Mouse (Mus musculus): ENCODE measurements around the gene Gm4969. TPM values are rescaled to one million over a fixed set of nuclear protein-coding genes. Genes with fewer than 3 reads are reported as not detected.
A peak's percentile ranks its signal among the peaks of the same experiment; 100 is the strongest.

Gm4969 gene
- polyA plus RNA-seq, 1 experiment, result 0.80 TPM

GRCm38 (mm10) chr7:19131324-19131848, 13.2 kb upstream of the Gm4969 start:
- Histone ChIP-seq H3K4me1 (ENCODE audit: control insufficient read depth, insufficient read depth, low read length) (peaks cover 3% of the 10 kb centered on the region), H3K4me3 (replicated peaks; ENCODE audit: insufficient read depth, low read depth, low read length) (peak overlapping the region; percentile 47), H3K27ac (ENCODE audit: insufficient read depth, low read length) (no peak overlapping the region), H3K27me3 (ENCODE audit: control insufficient read depth, insufficient read depth, low read length) (no peaks in the 10 kb centered on the region)
- under 1% methylated on average over 39 of the region's 39 CpGs for WGBS
- peak; percentile 94 to 99 for DNase-seq
- TF ChIP-seq CTCF (IDR thresholded peaks at IDR 0.05; ENCODE audit: borderline replicate concordance, insufficient read depth, low read depth, low read length) (peak; percentile 62; the same call in 1 of the 2 replicates), POLR2A (IDR thresholded peaks at IDR 0.05; ENCODE audit: borderline replicate concordance, insufficient read depth, low read length) (peak; percentile 4; the same call in 1 of the 2 replicates)

DNA sequence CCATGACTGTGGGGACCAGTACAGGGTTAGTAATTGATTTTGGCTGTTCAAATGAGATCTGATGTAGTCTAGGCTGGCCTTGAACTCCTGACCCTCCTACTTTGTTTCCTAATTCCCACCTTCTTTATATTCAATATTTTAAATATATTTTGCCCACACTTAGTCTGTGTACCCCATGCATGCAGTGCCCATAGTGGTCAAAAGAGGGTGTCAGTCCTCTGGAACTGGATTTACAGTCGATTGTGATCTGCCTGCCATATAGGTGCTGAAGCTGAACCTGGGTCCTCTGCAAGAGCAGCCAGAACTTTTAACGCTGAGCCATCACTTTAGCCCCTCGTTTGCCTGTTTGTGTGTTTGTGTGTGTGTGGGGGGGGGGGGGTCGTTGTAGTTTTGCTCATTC, 12.5 kb upstream of the Gm4969 start:
- H3K4me3 ChIP-seq (replicated peaks; ENCODE audit: insufficient read depth, low read depth, low read length), result peak overlapping the region; percentile 24
- no peaks in the 10 kb centered on the region; the same call in 1 of the 2 replicates for H3K4me1 ChIP-seq (ENCODE audit: control insufficient read depth, insufficient read depth, low read length)
- no peak for DNase-seq
- H3K27ac ChIP-seq (ENCODE audit: insufficient read depth, low read length), result no peak overlapping the region; the same call in 1 of the 2 replicates
- H3K27me3 ChIP-seq (ENCODE audit: control insufficient read depth, insufficient read depth, low read length), result no peaks in the 10 kb centered on the region
- TF ChIP-seq CTCF (IDR thresholded peaks at IDR 0.05; ENCODE audit: borderline replicate concordance, insufficient read depth, low read depth, low read length) (no peak; the same call in 1 of the 2 replicates), POLR2A (IDR thresholded peaks at IDR 0.05; ENCODE audit: borderline replicate concordance, insufficient read depth, low read length) (no peak)
- WGBS, result 25% methylated on average over 4 of the region's 4 CpGs

- H3K27ac ChIP-seq (ENCODE audit: insufficient read depth, low read length), result no peak overlapping the region
- no peaks in the 10 kb centered on the region for H3K27me3 ChIP-seq (ENCODE audit: control insufficient read depth, insufficient read depth, low read length)
- TF ChIP-seq CTCF (IDR thresholded peaks at IDR 0.05; ENCODE audit: borderline replicate concordance, insufficient read depth, low read depth, low read length) (no peak), POLR2A (IDR thresholded peaks at IDR 0.05; ENCODE audit: borderline replicate concordance, insufficient read depth, low read length) (no peak)
- DNase-seq, result no peak
- no peaks in the 10 kb centered on the region for H3K4me1 ChIP-seq (ENCODE audit: control insufficient read depth, insufficient read depth, low read length)
- no peak overlapping the region for H3K4me3 ChIP-seq (replicated peaks; ENCODE audit: insufficient read depth, low read depth, low read length)
- WGBS, result 91% methylated on average over 5 of the region's 5 CpGs
Measured at GRCm38 (mm10) chr7:19129396-19129795, 11.2 kb upstream of the Gm4969 start.

GRCm38 (mm10) chr7:19127744-19128143, 9.6 kb upstream of the Gm4969 start:
- DNase-seq, result no peak
- H3K4me3 ChIP-seq (replicated peaks; ENCODE audit: insufficient read depth, low read depth, low read length), result no peak overlapping the region
- H3K4me1 ChIP-seq (ENCODE audit: control insufficient read depth, insufficient read depth, low read length), result no peaks in the 10 kb centered on the region
- TF ChIP-seq POLR2A (IDR thresholded peaks at IDR 0.05; ENCODE audit: borderline replicate concordance, insufficient read depth, low read length) (no peak), CTCF (IDR thresholded peaks at IDR 0.05; ENCODE audit: borderline replicate concordance, insufficient read depth, low read depth, low read length) (no peak)
- no peak overlapping the region for H3K27ac ChIP-seq (ENCODE audit: insufficient read depth, low read length)
- no peaks in the 10 kb centered on the region for H3K27me3 ChIP-seq (ENCODE audit: control insufficient read depth, insufficient read depth, low read length)
- 69% methylated on average over 5 of the region's 5 CpGs for WGBS

GRCm38 (mm10) chr7:19124713-19125112, 6.5 kb upstream of the Gm4969 start:
- WGBS, result 44% methylated on average over 6 of the region's 6 CpGs

DNA sequence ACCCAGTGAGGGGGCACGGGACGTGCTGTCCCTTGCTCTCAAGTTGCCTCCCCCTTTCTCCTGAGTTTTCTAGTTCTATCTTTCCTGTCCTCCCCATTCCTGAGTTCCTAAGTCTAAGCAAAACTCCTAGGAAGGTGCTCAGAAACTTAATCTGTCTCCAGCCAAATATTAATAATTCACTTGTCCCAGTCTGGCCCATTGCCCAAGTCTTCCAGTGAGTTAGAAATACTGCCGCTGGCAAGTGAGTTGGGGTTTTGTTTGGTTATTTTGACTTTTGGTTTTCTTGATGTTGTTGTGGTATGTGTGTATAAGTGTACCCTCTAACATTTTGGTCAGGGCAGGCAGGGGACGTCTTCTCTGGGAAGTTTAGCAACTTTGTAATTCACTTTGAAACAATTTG, 3.5 kb upstream of the Gm4969 start:
- no peak for TF ChIP-seq POLR2A (IDR thresholded peaks at IDR 0.05; ENCODE audit: borderline replicate concordance, insufficient read depth, low read length)
- no peak for TF ChIP-seq CTCF (IDR thresholded peaks at IDR 0.05; ENCODE audit: borderline replicate concordance, insufficient read depth, low read depth, low read length)
- H3K4me1 ChIP-seq (ENCODE audit: control insufficient read depth, insufficient read depth, low read length), result peaks cover 4% of the 10 kb centered on the region; the same call in 1 of the 2 replicates
- WGBS, result 71% methylated on average over 4 of the region's 4 CpGs
- H3K4me3 ChIP-seq (replicated peaks; ENCODE audit: insufficient read depth, low read depth, low read length), result no peak overlapping the region
- no peaks in the 10 kb centered on the region for H3K27me3 ChIP-seq (ENCODE audit: control insufficient read depth, insufficient read depth, low read length)
- DNase-seq, result no peak
- no peak overlapping the region for H3K27ac ChIP-seq (ENCODE audit: insufficient read depth, low read length)

More at GRCm38 (mm10) chr7:19124713-19125112, 6.5 kb upstream of the Gm4969 start:
- no peak for DNase-seq
- Histone ChIP-seq H3K27ac (ENCODE audit: insufficient read depth, low read length) (no peak overlapping the region), H3K27me3 (ENCODE audit: control insufficient read depth, insufficient read depth, low read length) (no peaks in the 10 kb centered on the region), H3K4me1 (ENCODE audit: control insufficient read depth, insufficient read depth, low read length) (no peaks in the 10 kb centered on the region), H3K4me3 (replicated peaks; ENCODE audit: insufficient read depth, low read depth, low read length) (no peak overlapping the region)
- no peak for TF ChIP-seq CTCF (IDR thresholded peaks at IDR 0.05; ENCODE audit: borderline replicate concordance, insufficient read depth, low read depth, low read length)
- TF ChIP-seq POLR2A (IDR thresholded peaks at IDR 0.05; ENCODE audit: borderline replicate concordance, insufficient read depth, low read length), result no peak

DNA sequence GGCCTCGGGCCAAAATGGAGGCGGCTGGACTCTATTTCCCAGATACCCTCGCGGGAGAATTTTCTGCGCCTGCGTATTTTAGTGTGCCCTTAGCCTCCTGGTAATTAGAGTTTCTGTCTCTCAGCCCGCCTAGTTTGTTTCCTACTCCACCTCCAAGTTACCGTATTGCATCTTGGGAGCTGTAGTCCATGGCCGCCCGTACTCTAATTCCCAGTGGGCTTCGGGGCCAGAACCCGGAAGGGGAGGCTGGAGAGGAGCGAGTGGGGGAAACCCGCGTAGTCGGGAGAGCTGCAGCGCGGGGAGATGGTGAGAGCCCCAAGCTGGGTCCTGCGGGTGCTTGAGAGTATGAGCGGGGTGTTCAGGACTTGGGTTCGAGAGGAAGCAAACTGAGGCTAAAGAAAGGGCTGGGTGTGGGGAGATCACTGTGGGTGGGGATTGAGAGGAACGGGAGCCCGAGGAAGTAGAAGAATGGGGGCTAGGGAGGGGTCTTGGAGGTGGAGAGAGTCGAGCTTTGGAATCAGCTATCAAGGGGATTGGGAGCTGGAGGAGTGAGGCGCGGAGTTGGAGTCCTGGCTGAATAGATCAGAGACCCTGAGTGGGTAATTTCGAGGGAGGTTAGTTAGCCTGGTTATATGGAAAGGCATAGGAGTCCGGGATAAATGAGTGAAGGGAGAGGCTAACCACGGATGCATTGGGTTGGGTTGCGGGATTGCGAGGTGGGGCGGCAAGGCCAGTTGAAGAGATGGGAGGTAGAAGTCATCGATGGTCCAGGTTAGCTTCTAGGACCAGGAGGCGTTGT, 1.7 kb upstream of the Gm4969 start, which contains the start of gene Fbxo46:
TSS of gene Fbxo46 (plus strand) at position 229 of the 799 bp plus-strand sequence.
- TF ChIP-seq CTCF (IDR thresholded peaks at IDR 0.05; ENCODE audit: borderline replicate concordance, insufficient read depth, low read depth, low read length) (no peak), POLR2A (IDR thresholded peaks at IDR 0.05; ENCODE audit: borderline replicate concordance, insufficient read depth, low read length) (peak; percentile 92; the same call in 1 of the 2 replicates)
- H3K4me3 ChIP-seq (replicated peaks; ENCODE audit: insufficient read depth, low read depth, low read length), result peak within 1 kb of the TSS; percentile 92
- H3K27ac ChIP-seq (ENCODE audit: insufficient read depth, low read length), result no peak within 1 kb of the TSS
- H3K4me1 ChIP-seq (ENCODE audit: control insufficient read depth, insufficient read depth, low read length), result peaks cover 4% of the 10 kb centered on the region; the same call in 1 of the 2 replicates
- whole genome bisulfite sequencing, result 2% methylated on average over 34 of the region's 34 CpGs
- DNase-seq, result peak; percentile 91 to 96
- no peaks in the 10 kb centered on the region for H3K27me3 ChIP-seq (ENCODE audit: control insufficient read depth, insufficient read depth, low read length)
